Mouse (Mus musculus): ENCODE measurements around the gene Thap3.

Gene Thap3

DNA sequence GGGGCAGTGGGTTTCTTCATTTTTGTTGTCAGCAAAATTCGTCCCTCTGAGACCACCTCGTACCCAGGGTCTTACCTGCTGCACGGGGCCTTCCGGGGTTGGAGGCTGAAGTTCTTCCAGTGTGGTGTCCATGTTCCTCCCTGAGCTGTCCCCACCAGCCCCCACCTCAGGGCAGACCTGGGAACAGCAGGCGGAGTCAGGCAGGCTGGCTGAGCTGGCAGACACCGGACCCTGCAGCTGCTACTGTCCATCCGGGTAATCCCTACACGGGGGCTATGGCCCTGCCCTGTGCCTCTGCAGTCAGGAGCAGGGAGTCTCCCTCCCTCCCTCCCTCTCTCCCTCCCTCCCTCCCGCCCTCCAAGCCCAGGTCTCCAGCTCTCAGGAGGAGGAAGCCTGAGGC lies 5.2 kb downstream of the Thap3 start:
- no peak for DNase-seq (ENCODE audit: low read depth)

- DNase-seq (ENCODE audit: low read depth) = no peak
Measured at GRCm38 (mm10) chr4:151983043-151983442, 5.8 kb downstream of the Thap3 start.

DNA sequence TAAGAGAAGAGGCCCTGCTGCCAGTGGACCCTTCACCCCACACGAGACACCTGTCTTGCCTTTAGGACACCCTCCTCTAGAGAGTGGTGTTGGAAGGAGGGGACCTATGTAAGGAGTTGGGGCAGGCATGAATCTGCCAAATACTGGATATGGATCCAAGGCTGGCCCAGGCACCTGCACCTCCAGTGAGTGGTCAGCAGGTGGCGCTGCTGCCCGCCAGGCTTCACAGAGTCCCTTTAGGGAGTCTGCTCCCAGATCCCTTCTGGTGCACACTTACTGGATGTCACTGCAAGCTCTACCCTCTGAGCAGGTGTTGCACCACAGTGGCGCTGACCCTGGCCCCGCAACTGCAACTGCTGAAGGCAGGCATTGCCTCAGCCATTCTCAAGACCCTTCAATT lies 7.4 kb downstream of the Thap3 start:
- peak; percentile 73 for DNase-seq (ENCODE audit: low read depth)

GRCm38 (mm10) chr4:151980699-151981098 lies 8.1 kb downstream of the Thap3 start:
- peak; percentile 38 for DNase-seq (ENCODE audit: low read depth)

DNA sequence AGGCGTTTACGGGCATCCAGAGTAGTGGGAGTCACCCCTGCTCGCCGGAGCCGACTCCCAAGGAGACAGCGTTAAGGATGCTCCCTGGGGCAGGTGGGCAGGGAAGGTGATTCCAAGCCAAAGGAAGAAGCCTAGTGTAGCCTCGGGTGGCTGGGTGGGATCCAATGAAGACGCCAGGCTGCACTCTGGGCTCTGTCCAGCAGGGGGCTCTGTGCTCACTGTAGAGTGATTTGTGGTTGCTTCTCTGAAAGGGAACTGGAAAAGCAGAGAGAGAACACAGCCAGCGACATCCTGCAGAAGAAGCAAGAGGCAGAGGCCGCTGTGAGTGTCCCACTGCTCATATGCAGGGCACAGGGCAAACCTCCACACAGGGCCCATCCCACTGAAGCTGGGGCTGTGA lies 11.0 kb downstream of the Thap3 start:
- DNase-seq (ENCODE audit: low read depth) = peak; percentile 69

GRCm38 (mm10) chr4:151975441-151975840 lies 13.4 kb downstream of the Thap3 start:
- peak; percentile 51 for DNase-seq (ENCODE audit: low read depth)

DNA sequence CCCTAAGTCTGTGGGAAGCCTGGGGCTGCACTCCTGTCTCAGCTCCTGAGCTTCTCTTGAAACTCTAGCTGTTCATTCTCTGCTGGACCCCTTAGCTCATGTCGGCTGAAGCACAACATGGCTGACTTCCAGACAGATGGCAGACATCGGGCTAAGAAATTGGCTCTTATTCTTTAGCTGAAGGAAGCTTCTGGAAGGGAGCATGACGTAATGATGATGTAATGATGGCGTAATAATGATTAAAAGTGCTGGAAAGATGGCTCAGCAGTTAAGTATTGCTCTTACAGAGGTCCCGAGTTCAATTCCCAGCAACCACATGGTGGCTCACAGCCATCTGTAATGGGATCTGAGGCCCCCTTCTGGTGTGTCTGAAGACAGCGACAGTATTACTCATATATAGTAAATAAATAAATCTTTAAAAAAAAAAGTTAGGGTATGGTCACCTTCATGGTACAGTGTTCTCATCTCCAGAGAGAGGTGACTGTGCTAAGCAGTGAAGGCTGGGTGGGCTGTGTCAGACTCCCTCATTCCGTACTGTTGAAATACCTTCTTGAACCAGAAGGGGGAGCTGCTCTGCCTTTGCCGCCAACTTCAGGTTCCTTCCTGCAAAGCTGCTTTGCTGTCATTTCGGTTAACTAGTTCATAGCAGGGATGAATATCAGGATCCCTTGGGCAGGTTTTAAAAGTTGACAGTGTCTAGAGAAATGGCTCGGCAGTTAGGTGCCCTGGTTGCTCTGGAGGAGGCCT lies 16.4 kb downstream of the Thap3 start:
- peak; percentile 57 for DNase-seq (ENCODE audit: low read depth)

- DNase-seq (ENCODE audit: low read depth) = no peak
Measured at GRCm38 (mm10) chr4:151968204-151968921, 20.4 kb downstream of the Thap3 start.

- DNase-seq (ENCODE audit: low read depth) = peak; percentile 79
Measured at GRCm38 (mm10) chr4:151962817-151963216, 26.0 kb downstream of the Thap3 start.

DNA sequence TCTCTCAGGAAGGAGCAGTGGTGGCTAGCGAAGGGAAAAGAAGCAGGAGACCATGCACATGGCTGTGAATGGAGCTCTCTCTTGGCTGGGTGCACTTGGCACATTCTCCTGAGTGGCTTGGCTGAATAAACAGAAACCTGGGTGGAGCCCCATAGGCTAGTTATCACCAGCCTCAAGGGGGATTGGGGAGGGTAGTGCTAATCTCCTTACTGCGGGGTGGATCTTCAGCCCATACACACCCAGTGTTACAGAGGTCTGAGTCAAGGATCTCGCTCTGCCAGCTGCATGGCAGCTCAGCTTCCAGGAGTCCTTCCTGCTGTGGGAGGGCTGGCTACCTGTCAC lies 28.3 kb downstream of the Thap3 start:
- peak; percentile 79 for DNase-seq (ENCODE audit: low read depth)

DNA sequence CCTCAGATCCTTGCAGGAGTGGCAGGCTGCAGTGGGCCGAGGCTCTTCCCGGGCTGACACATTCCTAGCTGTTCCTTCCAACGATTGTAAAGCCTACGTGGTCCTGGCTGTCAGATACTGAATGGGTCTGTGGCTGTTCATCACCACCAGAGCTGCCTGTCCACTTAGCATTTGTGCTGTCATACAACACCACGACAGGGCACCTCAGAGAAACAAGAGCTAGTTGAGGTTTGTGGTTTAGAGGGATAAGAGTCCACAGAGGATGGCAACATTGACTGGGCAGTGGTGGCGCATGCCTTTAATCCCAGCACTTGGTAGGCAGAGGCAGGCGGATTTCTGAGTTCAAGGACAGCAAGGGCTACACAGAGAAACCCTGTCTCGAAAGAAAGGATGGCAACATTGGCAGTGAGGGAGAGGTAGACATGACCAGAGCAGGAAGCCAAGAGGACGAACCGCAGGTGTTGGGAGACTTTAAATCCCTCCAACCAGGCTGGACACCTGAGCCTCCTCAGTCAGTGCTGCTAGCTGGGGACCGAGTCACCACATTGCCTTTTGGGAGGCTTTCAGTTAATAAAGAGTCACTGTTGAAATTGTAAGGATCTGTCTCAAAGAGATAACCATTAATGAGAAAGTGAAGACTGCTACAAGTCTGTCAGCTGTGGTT lies 28.8 kb downstream of the Thap3 start:
- DNase-seq (ENCODE audit: low read depth) = peak; percentile 68

GRCm38 (mm10) chr4:151957584-151958315 lies 31.0 kb downstream of the Thap3 start:
- DNase-seq (ENCODE audit: low read depth) = no peak

GRCm38 (mm10) chr4:151955791-151956190 lies 33.0 kb downstream of the Thap3 start:
- DNase-seq (ENCODE audit: low read depth) = no peak

DNA sequence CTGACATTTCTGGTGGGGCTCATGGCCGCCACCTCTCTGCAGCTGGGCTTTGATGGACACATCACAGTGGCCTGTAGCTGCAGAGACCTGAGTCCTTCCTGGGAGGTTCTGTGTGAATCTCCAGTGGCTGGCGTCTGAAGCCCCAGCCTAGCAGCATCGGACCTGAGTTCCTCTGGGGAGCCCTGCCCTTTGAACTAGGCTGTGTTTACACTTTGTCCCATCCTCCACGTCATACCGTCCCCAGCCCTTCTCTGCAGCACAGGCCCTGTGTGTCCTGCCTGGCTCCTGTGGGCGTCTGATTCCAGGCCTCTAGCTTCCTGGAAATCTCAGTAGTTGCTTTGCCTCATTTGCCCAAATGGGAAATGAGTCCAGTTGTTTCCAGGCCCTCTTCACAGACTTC lies 35.6 kb downstream of the Thap3 start:
- no peak for DNase-seq (ENCODE audit: low read depth)

GRCm38 (mm10) chr4:151948497-151949471 lies 40.0 kb downstream of the Thap3 start:
- no peak for DNase-seq (ENCODE audit: low read depth)

- DNase-seq (ENCODE audit: low read depth) = no peak
Measured at GRCm38 (mm10) chr4:151946211-151946610, 42.6 kb downstream of the Thap3 start.

- DNase-seq (ENCODE audit: low read depth) = no peak
Measured at GRCm38 (mm10) chr4:151938089-151938488, 50.7 kb downstream of the Thap3 start.

GRCm38 (mm10) chr4:151937441-151937840 lies 51.4 kb downstream of the Thap3 start:
- peak; percentile 53 for DNase-seq (ENCODE audit: low read depth)

DNA sequence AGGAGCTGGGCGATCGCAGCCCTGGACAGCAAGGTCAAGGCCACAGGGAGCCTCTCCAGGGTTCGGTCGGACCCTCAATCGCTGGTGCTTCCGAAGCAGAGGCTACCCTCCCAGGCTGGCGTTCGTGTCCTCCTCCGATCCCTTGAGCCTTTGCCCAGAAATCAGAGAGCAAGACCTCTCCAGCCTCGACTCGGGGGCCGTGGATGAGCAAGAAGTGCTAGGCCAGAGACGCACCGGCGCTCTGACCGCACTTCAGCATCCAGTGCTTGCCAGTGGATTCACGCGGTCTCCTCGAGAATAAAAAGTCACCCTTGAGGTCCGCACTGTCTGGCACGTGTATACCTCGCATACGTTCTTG lies 54.6 kb downstream of the Thap3 start:
- peak; percentile 29 for DNase-seq (ENCODE audit: low read depth)

DNA sequence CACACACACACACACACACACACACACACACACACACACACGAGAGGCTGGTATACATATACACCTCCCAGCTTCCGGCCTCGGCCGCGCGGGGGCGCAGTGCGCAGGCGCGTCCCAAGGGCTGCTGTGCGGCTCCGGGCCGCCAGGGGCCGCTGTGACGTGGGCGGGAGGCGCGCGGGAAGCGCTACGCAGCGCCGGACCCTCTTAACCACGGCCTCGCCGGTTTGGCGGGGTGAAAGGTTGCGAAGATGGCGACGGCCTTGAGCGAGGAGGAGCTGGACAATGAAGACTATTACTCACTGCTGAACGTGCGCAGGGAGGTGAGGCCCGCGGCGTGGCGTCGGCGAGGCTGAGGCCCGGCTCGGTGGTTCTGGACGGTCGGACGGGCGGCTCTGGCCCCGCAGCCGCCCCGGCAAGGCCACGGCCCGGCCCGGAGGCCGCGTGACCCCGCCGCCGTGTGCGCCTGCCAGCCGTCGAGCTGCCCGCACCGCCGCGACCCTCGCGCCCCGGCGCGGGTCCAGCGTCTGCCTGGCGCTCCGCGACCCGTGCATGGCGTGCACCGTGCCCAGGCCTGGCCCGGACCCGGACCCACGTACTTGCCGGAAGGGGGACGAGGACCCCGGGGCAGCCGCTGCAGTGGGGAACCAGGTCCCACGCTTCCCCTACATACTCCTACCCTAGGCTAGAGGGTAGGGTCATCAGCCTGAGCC lies 55.1 kb downstream of the Thap3 start, which contains the start of gene Dnajc11:
Gene Dnajc11, plus strand, starts transcription at position 187 of the 710 bp plus-strand sequence.
- DNase-seq (ENCODE audit: low read depth) = peak; percentile 90

Data from 416B (cell line).